Mouse (Mus musculus) CH12.LX (cell line): ENCODE data around the gene Eif3l.

Experiments used
- EP300 ChIP-seq: IDR thresholded peaks from 2 replicates; pipeline ENCODE4 v1.6.1; 2011; ENCODE audit warnings: low read length, improper control_type of control experiment
- MAX ChIP-seq: IDR thresholded peaks from 2 replicates; pipeline ENCODE4 v1.6.1; 2011; ENCODE audit warnings: low read length, improper control_type of control experiment
- NELFE ChIP-seq: IDR thresholded peaks from 2 replicates; pipeline ENCODE4 v1.6.1; 2011; ENCODE audit warnings: low read depth, low read length, improper control_type of control experiment
- POLR2A ChIP-seq: IDR thresholded peaks from 2 replicates; pipeline ENCODE4 v1.6.1; 2011; ENCODE audit warnings: low read depth, mild to moderate bottlenecking, improper control_type of control experiment, low read length

DNA sequence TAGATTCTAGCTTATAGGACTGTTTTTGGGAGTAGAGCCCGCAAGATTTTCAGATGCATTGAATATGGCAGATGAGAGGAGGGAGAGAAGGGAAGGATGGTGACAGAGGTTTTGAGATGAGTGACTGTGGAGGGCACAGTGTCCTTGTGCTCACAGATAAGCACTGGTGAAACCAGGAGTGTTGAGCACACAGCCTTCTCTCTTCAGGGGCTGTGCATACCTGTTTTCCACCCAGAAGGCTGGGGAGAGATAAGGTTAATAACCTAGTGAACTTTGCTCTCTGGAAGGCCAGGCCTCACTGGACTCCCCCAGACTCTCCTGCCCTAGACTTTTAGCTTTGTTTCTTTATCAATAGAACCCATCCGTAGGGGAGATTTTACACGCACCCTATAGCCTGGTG lies 6.6 kb upstream of the Eif3l start:
- TF ChIP-seq POLR2A (no peak), MAX (no peak), EP300 (no peak), NELFE (no peak)
